Mouse (Mus musculus): ENCODE results near the gene Kdm5a.
A peak's percentile ranks its signal among the peaks of the same experiment; 100 is the strongest.

The Kdm5a gene

GRCm38 (mm10) chr6:120442171-120442749, 78.3 kb downstream of the Kdm5a start:
- DNase-seq (ENCODE audit: low spot score in 2 of 2): no peak

- DNase-seq (ENCODE audit: low spot score in 2 of 2): no peak
These were observed 79.7 kb downstream of the Kdm5a start for GRCm38 (mm10) chr6:120443363-120444355.

- DNase-seq (ENCODE audit: low spot score in 2 of 2): no peak
These were observed 86.3 kb downstream of the Kdm5a start for GRCm38 (mm10) chr6:120450208-120450607.

GRCm38 (mm10) chr6:120452384-120453102, 88.6 kb downstream of the Kdm5a start:
- DNase-seq (ENCODE audit: low spot score in 2 of 2): no peak

- DNase-seq (ENCODE audit: low spot score in 2 of 2): no peak
These were observed 89.2 kb downstream of the Kdm5a start for GRCm38 (mm10) chr6:120453103-120453445.

GRCm38 (mm10) chr6:120453556-120453955, 89.6 kb downstream of the Kdm5a start:
- no peak for DNase-seq (ENCODE audit: low spot score in 2 of 2)

GRCm38 (mm10) chr6:120454627-120455077, 90.7 kb downstream of the Kdm5a start:
- no peak for DNase-seq (ENCODE audit: low spot score in 2 of 2)

GRCm38 (mm10) chr6:120457074-120457473, 93.2 kb downstream of the Kdm5a start:
- no peak for DNase-seq (ENCODE audit: low spot score in 2 of 2)

- DNase-seq (ENCODE audit: low spot score in 2 of 2): no peak
These were observed 93.8 kb downstream of the Kdm5a start for GRCm38 (mm10) chr6:120457751-120458150.

GRCm38 (mm10) chr6:120461217-120461616, 97.3 kb downstream of the Kdm5a start:
- DNase-seq (ENCODE audit: low spot score in 2 of 2): no peak

- DNase-seq (ENCODE audit: low spot score in 2 of 2): no peak
These were observed 98.3 kb downstream of the Kdm5a start for GRCm38 (mm10) chr6:120462251-120462650.

- peak in 1 of 2 experiments; percentile 57 for DNase-seq (ENCODE audit: low spot score in 2 of 2)
These were observed 99.4 kb downstream of the Kdm5a start, which contains the start of gene Il17ra for GRCm38 (mm10) chr6:120463086-120463871. Gene Il17ra, plus strand, starts transcription at chr6:120463247.

GRCm38 (mm10) chr6:120463884-120464283, 100.0 kb downstream of the Kdm5a start:
- no peak for DNase-seq (ENCODE audit: low spot score in 2 of 2)

GRCm38 (mm10) chr6:120464406-120464939, 100.5 kb downstream of the Kdm5a start:
- DNase-seq (ENCODE audit: low spot score in 2 of 2): no peak

GRCm38 (mm10) chr6:120465393-120465792, 101.5 kb downstream of the Kdm5a start:
- no peak for DNase-seq (ENCODE audit: low spot score in 2 of 2)

- no peak for DNase-seq (ENCODE audit: low spot score in 2 of 2)
These were observed 102.8 kb downstream of the Kdm5a start for GRCm38 (mm10) chr6:120466609-120467329.

GRCm38 (mm10) chr6:120468259-120468658, 104.3 kb downstream of the Kdm5a start:
- no peak for DNase-seq (ENCODE audit: low spot score in 2 of 2)

- DNase-seq (ENCODE audit: low spot score in 2 of 2): no peak
These were observed 105.3 kb downstream of the Kdm5a start for GRCm38 (mm10) chr6:120469268-120469667.

- DNase-seq (ENCODE audit: low spot score in 2 of 2): no peak
These were observed 105.8 kb downstream of the Kdm5a start for GRCm38 (mm10) chr6:120469770-120470169.

GRCm38 (mm10) chr6:120470666-120471065, 106.7 kb downstream of the Kdm5a start:
- no peak for DNase-seq (ENCODE audit: low spot score in 2 of 2)
